Mouse (Mus musculus) heart, adult 2 months (tissue): ENCODE measurements around the gene Kdm5c. TPM values are rescaled to one million over a fixed set of nuclear protein-coding genes. Genes with fewer than 3 reads are reported as not detected.

Source experiments
- DNase-seq, 2 experiments: peaks; one replicate each; pipeline ENCODE4 v3.0.0; 2021
- H3K27ac ChIP-seq: fragments of 200-600 bp; 2 replicates; pipeline ENCODE4 v1.8.1; 2022
- H3K27me3 ChIP-seq: fragments of 200-500 bp; 2 replicates; pipeline ENCODE4 v1.6.1; 2012; ENCODE audit warnings: mild to moderate bottlenecking, low read length, inconsistent platforms, mixed read lengths; ENCODE audit not compliant: control insufficient read depth, insufficient read depth
- H3K36me3 ChIP-seq: fragments of 200-500 bp; 2 replicates; pipeline ENCODE4 v1.6.1; 2012; ENCODE audit warnings: low read length, inconsistent platforms; ENCODE audit not compliant: control insufficient read depth, insufficient read depth
- H3K4me1 ChIP-seq: fragments of 200-500 bp; 2 replicates; pipeline ENCODE4 v1.6.1; 2011; ENCODE audit warnings: low read length; ENCODE audit not compliant: control insufficient read depth, insufficient read depth
- H3K4me3 ChIP-seq: fragments of 200-600 bp; 2 replicates; pipeline ENCODE4 v1.8.1; 2022
- H3K79me2 ChIP-seq: fragments of 200-500 bp; replicated peaks from 2 replicates; pipeline ENCODE4 v1.6.1; 2012; ENCODE audit warnings: mild to moderate bottlenecking, inconsistent platforms, low read length, moderate library complexity, mixed read lengths; ENCODE audit not compliant: control insufficient read depth, insufficient read depth
- H3K9ac ChIP-seq: fragments of 200-500 bp; 2 replicates; pipeline ENCODE4 v1.6.1; 2012; ENCODE audit warnings: low read depth, mild to moderate bottlenecking, control low read depth, inconsistent platforms, low read length, mixed read lengths
- CTCF ChIP-seq: fragments of 200-600 bp; IDR thresholded peaks from 2 replicates; pipeline ENCODE4 v1.8.1; 2022; ENCODE audit warnings: antibody characterized with exemption, mild to moderate bottlenecking, moderate library complexity
- EP300 ChIP-seq: fragments of 200-500 bp; IDR thresholded peaks from 2 replicates; pipeline ENCODE4 v1.6.1; 2011; ENCODE audit warnings: low read depth, low read length, control low read depth; ENCODE audit not compliant: insufficient read depth
- POLR2A ChIP-seq: fragments of 200-500 bp; IDR thresholded peaks from 2 replicates; pipeline ENCODE4 v1.6.1; 2011; ENCODE audit warnings: mild to moderate bottlenecking, low read depth, low read length, control low read depth; ENCODE audit not compliant: insufficient read depth
- WGBS: fragments of 180-500 bp; shearing (Covaris S2); methylation state at CpG from one replicate; pipeline ENCODE4 v1.1.7; 2018; 5-methylcytosine and 5-hydroxymethylcytosine counted together
- intact Hi-C: fragments of 180-260 bp; cut with DNase I; formaldehyde crosslinking; loops from one replicate; pipeline ENCODE4 v1.15.1; 2025
- polyA plus RNA-seq: library from polyadenylated mRNA; depleted of rRNA; stranded (reverse); fragments of >200 nt; gene quantifications from 2 replicates; pipeline ENCODE4 v1.2.3, GENCODE M21; 2012; rRNA removed
- total RNA-seq, 2 experiments: library from RNA; stranded (reverse); gene quantifications; 2 replicates each; pipeline ENCODE4 v1.2.3; 2021

Kdm5c gene
- total and polyA plus RNA-seq, 3 experiments = 17.7 to 48.5 (median 29.7) TPM

DNA sequence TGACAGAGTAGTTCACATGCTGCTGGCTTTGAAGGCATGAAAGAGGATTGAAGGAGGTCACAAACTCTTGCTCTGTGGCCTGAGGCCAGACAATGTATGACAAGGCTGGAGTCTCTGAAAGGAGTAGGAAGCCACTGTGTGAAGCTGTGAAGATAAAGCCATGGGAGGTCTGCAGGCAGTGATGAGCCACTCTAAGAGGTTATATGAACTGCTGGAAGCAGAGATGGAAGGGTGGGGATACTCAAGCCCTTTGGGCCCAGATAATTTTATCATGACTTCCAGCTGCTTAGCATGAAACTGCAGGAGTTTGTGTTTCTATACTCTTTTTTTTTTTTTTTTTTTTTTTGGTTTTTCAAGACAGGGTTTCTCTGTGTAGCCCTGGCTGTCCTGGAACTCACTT, 74.6 kb downstream of the Kdm5c start:
- H3K27ac ChIP-seq = no peak overlapping the region
- no peak for DNase-seq
- no peaks in the 10 kb centered on the region for H3K79me2 ChIP-seq
- no peaks in the 10 kb centered on the region for H3K4me1 ChIP-seq
- H3K27me3 ChIP-seq = no peaks in the 10 kb centered on the region
- intact Hi-C loops = loop anchor here (5.0 kb wide), 1 partner anchor 45 kb away; no protein-coding TSS in a partner anchor
- no peaks in the 10 kb centered on the region for H3K36me3 ChIP-seq
- no peak overlapping the region for H3K9ac ChIP-seq
- no peak for TF ChIP-seq CTCF
- TF ChIP-seq EP300 = no peak
- no peak overlapping the region for H3K4me3 ChIP-seq

DNA sequence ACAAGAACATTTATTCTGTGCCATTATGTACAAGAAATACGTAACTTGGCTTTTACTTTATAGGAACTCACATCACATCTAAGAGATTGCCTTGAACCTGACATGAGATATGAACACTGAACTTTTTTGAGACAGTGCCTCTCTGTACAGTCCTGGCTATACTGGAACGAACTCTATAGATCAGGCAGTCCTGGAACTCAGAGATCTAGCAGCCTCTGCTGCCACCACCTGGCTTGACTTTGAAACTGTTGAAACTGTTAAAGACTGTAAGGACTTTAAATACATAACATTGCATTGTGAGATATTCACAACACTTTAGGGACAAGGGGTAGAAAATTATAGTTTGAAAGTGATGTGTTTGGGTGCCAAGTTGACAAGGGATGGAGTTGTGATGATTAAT, 75.1 kb downstream of the Kdm5c start:
- TF ChIP-seq POLR2A (no peak), CTCF (peak; percentile 73), EP300 (no peak)
- Histone ChIP-seq H3K4me3 (no peak overlapping the region), H3K4me1 (no peaks in the 10 kb centered on the region), H3K79me2 (no peaks in the 10 kb centered on the region), H3K36me3 (no peaks in the 10 kb centered on the region), H3K9ac (no peak overlapping the region), H3K27ac (no peak overlapping the region), H3K27me3 (no peaks in the 10 kb centered on the region)
- intact Hi-C loops = loop anchor here (5.0 kb wide), 1 partner anchor 46 kb away; no protein-coding TSS in a partner anchor
- WGBS = 56% methylated on average over 2 of the region's 2 CpGs
- peak in 1 of 2 experiments; percentile 44 for DNase-seq

DNA sequence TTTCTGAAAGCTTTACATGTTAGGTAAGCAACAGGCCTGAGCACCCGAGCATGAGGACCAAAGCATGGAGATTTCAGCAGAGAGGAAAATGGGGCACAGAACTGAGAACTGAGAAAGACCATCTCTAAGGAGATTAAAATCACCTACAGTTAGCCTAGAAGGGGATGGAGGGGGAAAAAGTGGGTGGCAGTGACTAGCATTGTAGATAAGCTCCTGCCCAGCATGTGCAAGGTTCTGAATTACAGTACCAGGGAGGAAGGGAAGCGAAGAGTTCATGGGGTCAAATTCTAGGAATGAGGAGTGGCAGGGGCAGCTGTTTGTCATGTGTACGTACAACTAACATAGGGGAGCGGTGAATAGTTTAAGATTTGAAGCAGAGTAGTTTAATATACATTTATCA, 87.7 kb downstream of the Kdm5c start:
- Histone ChIP-seq H3K27ac (no peak overlapping the region), H3K79me2 (no peaks in the 10 kb centered on the region), H3K4me3 (no peak overlapping the region), H3K4me1 (no peaks in the 10 kb centered on the region), H3K27me3 (no peaks in the 10 kb centered on the region), H3K9ac (no peak overlapping the region), H3K36me3 (no peaks in the 10 kb centered on the region)
- intact Hi-C loops = no loop called here
- 79% methylated on average over 4 of the region's 4 CpGs for WGBS
- TF ChIP-seq CTCF = no peak
- TF ChIP-seq POLR2A = no peak
- no peak for TF ChIP-seq EP300
- DNase-seq = no peak

DNA sequence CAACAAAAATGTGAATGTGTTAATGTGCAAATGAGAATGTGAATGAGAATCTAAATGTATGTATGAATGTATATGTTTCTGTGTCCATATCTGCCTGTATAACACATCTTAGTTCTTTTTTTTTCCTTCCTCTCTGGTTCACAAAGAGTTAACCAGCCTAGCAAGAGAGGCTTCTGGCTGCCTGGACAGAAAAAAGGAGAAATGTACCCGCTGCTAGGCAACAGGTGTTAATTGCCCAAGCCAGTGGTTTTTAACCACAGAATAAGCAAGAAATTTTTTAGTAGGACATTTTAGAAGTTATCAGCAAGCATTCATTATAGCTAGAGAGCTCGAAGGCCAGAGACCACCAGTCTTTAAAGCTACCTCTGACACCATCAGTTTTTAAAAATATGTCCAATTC, 90.0 kb downstream of the Kdm5c start:
- no peak for DNase-seq
- Histone ChIP-seq H3K36me3 (no peaks in the 10 kb centered on the region), H3K9ac (no peak overlapping the region), H3K4me1 (no peaks in the 10 kb centered on the region; the same call in 1 of the 2 replicates), H3K79me2 (no peaks in the 10 kb centered on the region), H3K27ac (no peak overlapping the region), H3K27me3 (no peaks in the 10 kb centered on the region), H3K4me3 (no peak overlapping the region)
- WGBS = 51% methylated on average over 2 of the region's 2 CpGs
- TF ChIP-seq EP300 (no peak), POLR2A (no peak), CTCF (no peak)
- intact Hi-C loops = no loop called here

DNA sequence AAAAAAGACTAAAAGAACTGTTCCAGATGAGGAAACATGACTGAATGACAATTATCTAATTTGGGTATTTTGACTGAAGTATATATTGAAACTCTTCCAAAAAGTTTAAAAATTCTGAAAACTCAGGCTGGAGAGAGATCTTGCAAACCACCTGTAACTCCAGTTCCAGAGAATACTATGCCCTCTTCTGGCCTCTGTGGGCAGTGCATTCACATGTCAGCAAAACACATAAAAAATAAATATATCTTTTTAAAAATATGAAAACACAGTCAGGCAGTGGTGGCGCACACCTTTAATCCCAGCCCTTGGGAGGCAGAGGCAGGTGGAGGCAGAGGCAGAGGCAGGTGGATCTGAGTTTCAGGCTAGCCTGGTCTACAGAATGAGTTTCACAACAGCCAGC, 90.8 kb downstream of the Kdm5c start:
- H3K9ac ChIP-seq = no peak overlapping the region
- TF ChIP-seq CTCF (peak; percentile 38), EP300 (no peak), POLR2A (no peak)
- intact Hi-C loops = no loop called here
- no peaks in the 10 kb centered on the region for H3K79me2 ChIP-seq
- no peak overlapping the region for H3K27ac ChIP-seq
- no peak for DNase-seq
- H3K4me1 ChIP-seq = no peaks in the 10 kb centered on the region; the same call in 1 of the 2 replicates
- 100% methylated on average over 1 of the region's 1 CpGs for WGBS
- H3K4me3 ChIP-seq = no peak overlapping the region
- no peaks in the 10 kb centered on the region for H3K36me3 ChIP-seq
- H3K27me3 ChIP-seq = no peaks in the 10 kb centered on the region

Other genes starting within 250 kb of the Kdm5c start
- 100 to 1,000 TPM; 225 to 246 TPM for gene Hsd17b10, start 231.2 kb upstream of the Kdm5c start, total RNA-seq
- 132 and 162 TPM in 2 replicates for gene Hsd17b10, start 231.2 kb upstream of the Kdm5c start, polyA plus RNA-seq
- gene Ribc1, start 216.7 kb upstream of the Kdm5c start, total RNA-seq = under 1 TPM in 1 of 2 experiments, not detected in 1; 0.31 TPM
- 0.29 TPM in 1 of 2 replicates, not detected in the other for gene Ribc1, start 216.7 kb upstream of the Kdm5c start, polyA plus RNA-seq
- gene Smc1a, start 216.6 kb upstream of the Kdm5c start, total RNA-seq = 10 to 100 TPM; 22.6 to 26.6 TPM
- gene Smc1a, start 216.6 kb upstream of the Kdm5c start, polyA plus RNA-seq = 13.8 and 20.5 TPM in 2 replicates
- 10 to 100 TPM; 61.3 to 75.9 TPM for gene Iqsec2, start 88.8 kb upstream of the Kdm5c start, total RNA-seq
- 111 and 126 TPM in 2 replicates for gene Iqsec2, start 88.8 kb upstream of the Kdm5c start, polyA plus RNA-seq
- gene Kantr, start 94.5 kb downstream of the Kdm5c start, total RNA-seq = 1 to 10 TPM; 3.2 to 4.4 TPM
- 3.3 and 5.0 TPM in 2 replicates for gene Kantr, start 94.5 kb downstream of the Kdm5c start, polyA plus RNA-seq
- 10 to 100 TPM; 13.3 to 13.6 TPM for gene Tspyl2, start 109.4 kb downstream of the Kdm5c start, total RNA-seq
- gene Tspyl2, start 109.4 kb downstream of the Kdm5c start, polyA plus RNA-seq = 16.1 and 18.8 TPM in 2 replicates
- under 1 TPM; 0.42 to 0.96 TPM for gene Gpr173, start 135.7 kb downstream of the Kdm5c start, total RNA-seq
- gene Gpr173, start 135.7 kb downstream of the Kdm5c start, polyA plus RNA-seq = 0.43 and 1.3 TPM in 2 replicates